Comparison of ENCODE assay signal across 8 mouse cellular contexts in the genomic region with DNA sequence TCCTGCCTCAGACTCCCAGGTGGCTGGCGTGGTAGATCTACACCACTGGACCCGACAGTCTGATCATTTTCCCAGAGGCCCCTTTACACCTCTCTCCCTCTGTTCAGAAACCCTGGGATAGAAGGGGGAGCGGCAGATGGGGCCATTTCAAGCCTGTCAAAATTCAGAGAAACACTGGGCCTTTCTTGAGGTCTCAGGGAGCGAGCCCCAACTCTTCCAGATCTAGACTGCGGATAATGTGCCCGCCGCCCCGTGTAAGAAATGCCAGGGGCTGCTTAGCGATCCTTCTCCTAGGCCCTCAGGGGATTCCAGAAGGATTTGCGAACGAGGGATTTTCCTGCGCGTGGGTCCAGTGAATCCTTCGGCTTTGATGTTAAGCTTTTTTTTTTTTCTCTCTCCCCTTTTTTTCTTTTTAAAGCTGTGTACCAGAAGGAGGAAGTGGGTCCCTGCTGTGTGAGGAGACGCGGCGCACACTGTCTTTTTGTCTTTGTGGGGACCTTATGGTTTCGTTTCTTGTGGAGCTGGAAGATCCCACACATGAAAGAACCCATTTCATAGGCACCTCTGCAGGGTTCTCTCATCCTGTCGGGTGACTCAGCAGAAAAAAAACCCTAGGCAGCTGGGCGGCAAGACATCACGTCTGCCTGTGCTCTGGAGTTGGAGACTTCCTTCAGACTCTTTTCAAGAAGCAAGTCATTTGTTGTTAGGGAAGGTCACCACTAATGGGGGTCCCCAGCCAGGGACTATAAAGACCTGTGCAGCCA. TPM values are rescaled to one million over a fixed set of nuclear protein-coding genes. Genes with fewer than 3 reads are reported as not detected.
DNase-seq lines count a peak whose midpoint lies in the region; ATAC-seq and TF ChIP-seq lines count a peak whose summit lies in the region.

No protein-coding gene starts in this region.

- 0 out of 2 replicates have a peak overlapping the region, but pooled peaks have one; percentile 12 for H3K9ac ChIP-seq in liver, postnatal 0 days (replicated peaks)

- peaks cover 61% of the 10 kb centered on the region for H3K27me3 ChIP-seq in hindbrain, embryonic 10.5 days (ENCODE audit: insufficient read depth, poor library complexity, severe bottlenecking)
- H3K27me3 ChIP-seq in liver, postnatal 0 days (ENCODE audit: insufficient read depth, low read length), result peaks cover 10% of the 10 kb centered on the region
- no peaks in the 10 kb centered on the region for H3K27me3 ChIP-seq in splenic B cell, adult 2 months (ENCODE audit: control insufficient read depth, insufficient read depth, low read length, poor library complexity, severe bottlenecking)

- no peak for TF ChIP-seq EP300 in liver, postnatal 0 days (IDR thresholded peaks at IDR 0.05; ENCODE audit: low read depth)

- TF ChIP-seq CTCF in liver, postnatal 0 days (IDR thresholded peaks at IDR 0.05; ENCODE audit: low read depth), result no peak

- H3K4me3 ChIP-seq in hindbrain, embryonic 10.5 days, result peak overlapping the region; percentile 27
- peak overlapping the region; percentile 21 for H3K4me3 ChIP-seq in liver, postnatal 0 days (ENCODE audit: low read depth, low read length)

- 2% methylated on average over 21 of the region's 21 CpGs for WGBS in hindbrain, embryonic 10.5 days
- WGBS in liver, postnatal 0 days (ENCODE audit: insufficient replicate concordance), result 13% methylated on average over 21 of the region's 21 CpGs

- DNase-seq in left cerebral cortex, adult 18-20 months (ENCODE audit: low spot score in 2 of 2), result peak; percentile 31 to 44
- no peak for DNase-seq in left cerebral cortex, postnatal 4 days
- DNase-seq in T-cell, adult 2 months (ENCODE audit: low spot score), result peak; percentile 76
- no peak for DNase-seq in hindbrain, embryonic 10.5 days (ENCODE audit: low spot score)
- DNase-seq in liver, postnatal 0 days, result no peak
- DNase-seq in splenic B cell, adult 2 months (ENCODE audit: low read depth, low spot score), result peak; percentile 60
- DNase-seq in ovary, postnatal 10 days (ENCODE audit: low spot score), result no peak
- DNase-seq in gastrocnemius, adult 8-10 months (ENCODE audit: low spot score in 2 of 2), result no peak

- no peaks in the 10 kb centered on the region for H3K36me3 ChIP-seq in hindbrain, embryonic 10.5 days
- H3K36me3 ChIP-seq in liver, postnatal 0 days (replicated peaks; ENCODE audit: insufficient read depth, low read length), result no peaks in the 10 kb centered on the region
- H3K36me3 ChIP-seq in splenic B cell, adult 2 months (ENCODE audit: control insufficient read depth, insufficient read depth, low read length, poor library complexity, severe bottlenecking), result no peaks in the 10 kb centered on the region

- peaks cover 10% of the 10 kb centered on the region; the same call in 1 of the 2 replicates for H3K9me3 ChIP-seq in hindbrain, embryonic 10.5 days
- H3K9me3 ChIP-seq in liver, postnatal 0 days (ENCODE audit: low read length), result no peaks in the 10 kb centered on the region

- intact Hi-C loops in left cerebral cortex, postnatal 4 days (cut with DNase I), result no loop called here

- peaks cover 37% of the 10 kb centered on the region for H3K4me1 ChIP-seq in hindbrain, embryonic 10.5 days (replicated peaks)
- H3K4me1 ChIP-seq in liver, postnatal 0 days (ENCODE audit: insufficient read depth), result peaks cover 18% of the 10 kb centered on the region

- H3K4me2 ChIP-seq in liver, postnatal 0 days (ENCODE audit: low read depth, low read length), result peak overlapping the region; percentile 65

- ATAC-seq in liver, postnatal 0 days, result no peak

- H3K27ac ChIP-seq in hindbrain, embryonic 10.5 days, result peak overlapping the region; percentile 45; the same call in 1 of the 2 replicates
- 0 out of 2 replicates have a peak overlapping the region, but pooled peaks have one; percentile 25 for H3K27ac ChIP-seq in liver, postnatal 0 days (ENCODE audit: low read depth)

RNA-seq across cellular contexts. Expression of a gene that starts 9.0 kb away (rescaled TPM):
- total RNA-seq in left cerebral cortex, adult 18-20 months (2021), result 10 to 100 TPM; 35.1 to 57.4 TPM
- 10 to 100 TPM; 29.6 to 34.4 TPM for total RNA-seq in left cerebral cortex, postnatal 4 days (2021)
- polyA plus RNA-seq in hindbrain, embryonic 10.5 days (2016; fragmentation: Nextera tagmentation; extraction: Ambion mirVana), result 29.9 and 36.0 TPM in 2 replicates
- polyA plus RNA-seq in liver, postnatal 0 days (2015; fragmentation: Nextera tagmentation; extraction: Ambion mirVana), result 42.4 and 58.1 TPM in 2 replicates
- 10 to 100 TPM in 3 of 4 experiments, 1 to 10 TPM in 1; 9.8 to 33.8 (median 12.1) TPM for total RNA-seq in gastrocnemius, adult 8-10 months (2022)

RNA-seq across cellular contexts. Expression of a gene that starts 32.1 kb away (rescaled TPM):
- total RNA-seq in left cerebral cortex, adult 18-20 months (2021), result not detected
- total RNA-seq in left cerebral cortex, postnatal 4 days (2021), result 1 to 10 TPM in 1 of 2 experiments, under 1 TPM in 1; 0.54 to 1.0 TPM
- polyA plus RNA-seq in hindbrain, embryonic 10.5 days (2016; fragmentation: Nextera tagmentation; extraction: Ambion mirVana), result 0.04 TPM in 1 of 2 replicates, not detected in the other
- polyA plus RNA-seq in liver, postnatal 0 days (2015; fragmentation: Nextera tagmentation; extraction: Ambion mirVana), result 5.4 and 6.3 TPM in 2 replicates
- total RNA-seq in gastrocnemius, adult 8-10 months (2022), result under 1 TPM in 3 of 4 experiments, not detected in 1; 0.24 to 0.61 (median 0.56) TPM

RNA-seq across cellular contexts. Expression of a gene that starts 49.4 kb away (rescaled TPM):
- 100 to 1,000 TPM; 124 to 130 TPM for total RNA-seq in left cerebral cortex, adult 18-20 months (2021)
- 100 to 1,000 TPM; 220 to 228 TPM for total RNA-seq in left cerebral cortex, postnatal 4 days (2021)
- polyA plus RNA-seq in hindbrain, embryonic 10.5 days (2016; fragmentation: Nextera tagmentation; extraction: Ambion mirVana), result 723 and 795 TPM in 2 replicates
- polyA plus RNA-seq in liver, postnatal 0 days (2015; fragmentation: Nextera tagmentation; extraction: Ambion mirVana), result 163 and 166 TPM in 2 replicates
- 10 to 100 TPM; 29.4 to 43.1 (median 37.1) TPM for total RNA-seq in gastrocnemius, adult 8-10 months (2022)

Comparison
In these comparisons a context has a peak if more than half of its experiments do, and no peak if none do; other contexts are left out.
1. DNase-seq: peak in left cerebral cortex, adult 18-20 months (2 of 2), T-cell, adult 2 months (single experiment) and splenic B cell, adult 2 months (single experiment); none in left cerebral cortex, postnatal 4 days (single experiment), hindbrain, embryonic 10.5 days (single experiment), liver, postnatal 0 days (single experiment), ovary, postnatal 10 days (single experiment) and gastrocnemius, adult 8-10 months (0 of 2).